Mouse (Mus musculus) left cerebral cortex, postnatal 10 days (tissue): ENCODE results near the gene Wdr25. TPM values are rescaled to one million over a fixed set of nuclear protein-coding genes. Genes with fewer than 3 reads are reported as not detected.

Experiments
- DNase-seq, 2 experiments: peaks; one replicate each; pipeline ENCODE4 v3.0.0; 2021 to 2022; ENCODE audit warnings: low spot score in 2 of 2, mixed read lengths in 1 of 2; ENCODE audit errors: extremely low spot score in 1 of 2
- intact Hi-C: fragments of 180-260 bp; cut with DNase I; formaldehyde crosslinking; loops from one replicate; pipeline ENCODE4 v1.15.1; 2025
- total RNA-seq, 2 experiments: library from RNA; stranded (reverse); gene quantifications; 2 replicates each; pipeline ENCODE4 v1.2.3; 2021

The Wdr25 gene
- total RNA-seq, 2 experiments from 2014 or later = 5.8 to 6.1 TPM

DNA sequence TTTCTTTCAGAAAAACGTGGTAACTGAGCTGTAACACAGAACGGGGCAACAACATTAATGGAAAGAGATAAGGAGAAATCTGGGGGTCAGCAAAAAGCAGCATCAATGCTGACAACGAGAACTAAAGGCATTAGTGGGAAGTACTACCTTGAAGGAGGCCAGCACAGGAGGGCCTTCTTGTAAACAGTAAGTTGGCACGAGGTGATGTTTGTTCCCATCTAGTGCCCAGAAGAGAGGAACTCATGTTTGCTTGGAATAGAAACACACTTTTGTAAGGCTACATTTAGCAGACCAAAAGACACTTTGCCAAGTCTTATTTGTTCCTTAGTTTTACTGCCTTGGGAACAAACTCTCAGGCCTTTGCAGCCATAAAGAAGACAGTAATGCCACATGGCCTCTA lies 4.8 kb upstream of the Wdr25 start:
- no peak for DNase-seq
- intact Hi-C loops = no loop called here

DNA sequence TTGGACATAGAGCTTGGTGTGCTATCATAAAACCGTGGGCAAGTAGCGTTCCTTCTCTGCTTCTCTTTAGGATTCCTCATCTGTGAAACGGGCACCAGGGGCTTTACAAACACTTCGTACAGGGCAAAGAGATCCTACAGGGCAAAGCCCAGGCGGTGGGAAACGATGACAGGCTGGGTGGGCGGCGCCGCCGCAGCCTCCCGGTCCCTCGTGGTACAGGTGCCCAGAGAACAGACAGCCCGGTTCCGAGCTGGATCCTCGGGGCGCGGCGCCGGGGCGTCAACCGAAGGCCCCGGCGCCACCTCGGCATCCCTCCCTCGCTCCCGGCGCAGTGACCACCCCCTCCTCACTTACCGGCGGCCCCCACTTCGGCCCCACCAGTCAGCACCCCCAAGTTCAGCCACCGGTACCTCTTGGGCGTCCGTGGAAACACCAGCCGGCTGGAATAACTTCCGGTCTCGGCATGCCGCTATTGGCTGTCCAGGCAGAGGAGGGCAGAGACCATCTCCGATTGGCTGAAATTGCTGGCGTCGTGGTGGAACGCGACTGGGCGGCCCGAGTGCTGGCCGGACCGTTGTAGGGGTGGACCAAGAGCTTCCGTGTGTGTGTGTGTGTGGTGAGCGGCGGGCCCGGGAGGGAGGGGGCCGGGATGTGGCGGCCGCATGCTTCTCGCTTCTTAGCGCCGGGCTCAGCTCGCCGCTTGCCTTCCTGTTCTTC lies 442 bp downstream of the Wdr25 start, which contains the start of gene Wars:
Wars (minus strand) TSS at position 460 of the 717 bp plus-strand sequence.
- intact Hi-C loops = no loop called here
- DNase-seq = peak; percentile 96 to 97

DNA sequence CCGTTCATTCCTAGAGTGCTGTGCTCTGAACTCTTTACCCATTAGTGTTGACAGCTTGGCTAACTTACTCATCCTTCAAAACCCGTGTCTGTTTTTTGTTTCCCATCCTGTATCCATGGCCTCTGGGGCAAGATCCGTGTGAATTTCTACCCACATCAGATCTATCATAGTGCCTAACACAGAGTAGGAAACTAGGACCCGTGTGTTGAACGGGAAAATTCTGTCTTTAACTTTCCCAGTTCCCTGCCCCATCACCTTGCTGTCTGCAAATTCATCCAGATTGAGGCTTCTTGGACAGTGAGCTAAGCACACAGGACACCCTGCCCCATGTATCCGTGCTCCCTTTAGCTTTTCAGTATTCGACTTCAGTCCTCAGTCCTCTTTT lies 993 bp downstream of the Wdr25 start:
- intact Hi-C loops = no loop called here

DNA sequence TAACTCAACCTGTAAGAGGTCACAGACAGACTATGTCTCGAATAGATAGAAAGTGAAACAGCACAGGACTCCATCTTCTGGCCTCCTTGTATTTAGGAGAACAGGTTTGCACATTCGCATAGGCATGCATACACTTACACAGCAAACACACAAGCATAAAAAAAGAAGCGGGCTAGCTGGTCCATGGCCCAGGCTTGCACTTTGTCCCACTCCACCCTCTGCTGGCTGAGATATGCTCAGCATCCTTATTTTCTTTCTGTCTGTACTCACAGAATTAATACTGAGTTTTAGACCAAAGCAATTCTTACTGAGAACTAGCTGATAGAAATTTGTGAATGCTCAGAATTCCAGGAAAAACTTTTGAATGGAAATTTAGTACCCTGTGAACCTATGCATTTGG lies 2.6 kb downstream of the Wdr25 start:
- no peak for DNase-seq
- intact Hi-C loops = no loop called here

More for the DNA sequence above, 993 bp downstream of the Wdr25 start:
- no peak for DNase-seq

DNA sequence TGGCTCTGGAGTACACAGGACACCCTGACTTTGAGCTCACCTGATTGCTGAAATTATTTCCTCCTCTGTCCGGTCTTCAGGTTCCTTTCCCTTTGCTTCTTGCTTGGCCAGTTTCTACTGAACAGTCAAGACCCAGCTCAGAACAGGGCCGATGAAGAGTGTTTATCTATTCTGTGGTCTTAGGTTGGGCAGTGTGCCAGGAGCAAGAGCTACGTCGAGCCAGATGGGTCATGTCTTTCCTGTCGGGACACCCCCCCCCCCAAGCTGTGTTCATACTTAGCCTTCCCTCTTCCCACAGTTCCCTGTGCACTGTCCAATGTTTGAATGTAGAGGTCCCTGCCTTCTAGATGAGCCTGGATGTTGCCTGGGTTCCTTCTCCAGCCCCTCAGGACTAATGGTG lies 7.9 kb downstream of the Wdr25 start:
- intact Hi-C loops = loop anchor here (5.0 kb wide), 2 partner anchors 1471 to 1496 kb away; no protein-coding TSS in a partner anchor

DNA sequence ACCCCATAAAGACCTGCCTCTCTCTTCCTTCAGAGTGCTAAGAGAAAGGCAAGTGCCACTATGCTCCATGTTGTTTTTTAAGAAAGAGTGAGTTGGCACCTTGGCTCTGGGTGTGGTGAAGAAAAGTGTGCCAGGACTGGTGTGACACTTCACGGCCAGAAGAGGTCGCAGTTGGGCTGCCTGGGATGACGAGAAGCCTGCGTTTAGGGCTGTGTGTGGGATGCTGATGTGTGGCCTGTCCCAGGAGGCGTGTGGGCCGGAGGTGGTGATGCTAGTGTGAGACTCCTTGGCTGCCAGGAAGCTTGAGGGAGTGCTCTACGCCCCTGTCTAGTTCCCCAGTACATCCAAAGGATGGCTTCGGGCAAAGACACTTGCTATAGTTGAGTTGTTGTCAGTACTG lies 9.5 kb downstream of the Wdr25 start:
- intact Hi-C loops = loop anchor here (5.0 kb wide), 2 partner anchors 1469 to 1494 kb away; no protein-coding TSS in a partner anchor
- peak; percentile 37 to 72 for DNase-seq

More for the DNA sequence above, 7.9 kb downstream of the Wdr25 start:
- DNase-seq = no peak

DNA sequence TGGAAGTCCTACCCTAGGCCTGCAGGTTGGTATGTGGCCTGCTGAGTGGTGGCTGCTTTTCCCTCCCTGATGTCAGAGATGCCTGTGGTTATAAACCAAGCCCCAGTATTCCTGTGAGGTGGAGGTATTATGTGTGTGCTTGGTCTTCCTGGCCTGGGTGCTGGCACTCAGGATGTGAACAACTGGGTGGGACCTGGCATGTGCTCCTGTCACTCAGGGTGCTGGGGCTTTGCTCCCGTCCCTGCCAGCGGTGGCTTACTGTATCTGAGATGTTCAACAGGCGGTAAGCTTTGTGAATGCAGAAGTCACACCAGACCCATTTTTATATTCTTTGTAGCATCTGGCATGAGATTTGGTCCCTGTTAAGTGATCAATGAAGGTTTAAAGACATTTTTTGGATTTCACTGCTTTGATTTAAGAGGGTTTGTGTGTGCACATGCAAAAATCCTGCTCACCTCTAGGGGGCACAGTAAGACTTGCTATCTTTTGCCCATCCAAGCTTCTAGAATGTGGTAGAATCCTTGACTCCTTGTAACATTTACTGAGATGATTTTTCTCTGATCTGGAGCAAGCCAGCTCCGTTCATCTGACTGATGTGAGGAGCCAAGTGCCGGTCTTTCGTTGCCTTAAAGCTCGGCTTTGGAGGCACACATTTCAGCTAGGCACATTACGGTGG lies 10.3 kb downstream of the Wdr25 start:
- DNase-seq = peak; percentile 72 to 80
- intact Hi-C loops = loop anchor here (5.0 kb wide), 2 partner anchors 1469 to 1494 kb away; no protein-coding TSS in a partner anchor

DNA sequence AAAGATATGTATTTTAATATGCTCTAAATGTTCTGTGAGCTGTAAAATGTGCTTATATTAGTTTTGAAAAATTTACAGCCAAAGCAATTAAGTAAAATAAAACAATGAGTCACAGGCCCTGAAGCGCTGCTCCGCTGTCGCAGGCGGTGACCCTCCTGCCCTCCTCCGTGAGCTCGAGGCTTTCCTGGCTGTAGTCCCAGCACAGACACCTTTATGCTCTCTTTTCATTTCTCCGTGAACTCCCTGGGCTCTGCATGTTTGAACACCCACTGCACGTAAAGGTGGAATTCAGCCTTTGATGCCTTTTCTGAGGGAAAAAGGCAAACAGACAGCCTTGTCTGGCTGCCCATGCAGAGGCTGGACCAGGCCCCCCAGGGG lies 10.8 kb downstream of the Wdr25 start:
- no peak for DNase-seq
- intact Hi-C loops = loop anchor here (5.0 kb wide), 2 partner anchors 1468 to 1493 kb away; no protein-coding TSS in a partner anchor

DNA sequence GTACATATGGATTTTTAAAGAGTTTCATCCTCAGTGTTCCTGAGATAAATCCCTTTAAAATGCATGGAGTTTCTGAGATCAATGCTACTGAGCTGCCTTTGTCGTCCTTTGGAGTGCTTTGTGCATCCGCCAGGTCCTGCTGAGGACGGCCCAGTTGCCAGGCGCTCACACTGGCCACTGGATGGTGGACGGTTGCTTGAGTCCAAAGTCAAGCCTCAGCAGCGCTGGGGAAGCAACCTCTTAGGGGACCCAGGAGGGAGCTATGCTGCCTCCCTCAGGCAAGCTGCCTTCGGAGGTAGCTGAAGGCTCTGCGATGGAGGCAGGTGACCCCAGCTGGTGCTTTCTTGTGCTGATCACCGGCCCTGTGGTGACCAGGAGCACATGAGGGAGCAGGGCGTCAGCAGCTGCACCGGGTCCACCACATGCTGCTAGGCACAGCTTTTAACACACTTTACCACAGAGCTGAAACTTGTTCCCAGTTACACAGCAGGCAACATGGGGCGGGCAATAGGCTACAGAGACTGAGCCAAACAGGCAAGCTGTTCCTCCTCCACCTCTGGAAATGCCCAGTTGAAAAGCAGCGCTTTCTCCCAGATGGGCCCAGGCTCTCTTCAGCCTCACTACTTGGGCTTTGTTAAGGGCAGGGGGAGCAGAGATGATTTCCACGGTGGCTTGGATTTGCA lies 12.3 kb downstream of the Wdr25 start:
- DNase-seq = no peak
- intact Hi-C loops = no loop called here

DNA sequence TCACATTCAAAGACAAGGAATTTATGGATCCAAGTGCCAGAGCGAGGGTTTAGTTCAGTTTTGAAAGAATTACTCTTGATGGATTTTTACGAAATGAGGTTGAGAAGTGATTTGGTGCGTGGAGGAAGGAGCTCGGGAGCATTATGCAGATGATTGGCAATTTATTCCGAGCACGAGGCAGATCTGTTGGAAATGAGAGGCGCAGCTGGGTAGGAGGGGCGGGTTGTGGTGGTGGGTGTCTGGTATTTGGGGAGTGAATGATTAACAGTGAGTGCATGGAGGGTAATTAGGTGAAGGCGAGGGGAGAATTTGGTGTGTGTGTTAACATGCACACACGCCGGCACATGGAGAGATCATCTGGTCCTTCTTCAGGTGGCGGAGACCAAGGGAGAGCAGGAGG lies 13.0 kb downstream of the Wdr25 start:
- intact Hi-C loops = no loop called here
- no peak for DNase-seq

DNA sequence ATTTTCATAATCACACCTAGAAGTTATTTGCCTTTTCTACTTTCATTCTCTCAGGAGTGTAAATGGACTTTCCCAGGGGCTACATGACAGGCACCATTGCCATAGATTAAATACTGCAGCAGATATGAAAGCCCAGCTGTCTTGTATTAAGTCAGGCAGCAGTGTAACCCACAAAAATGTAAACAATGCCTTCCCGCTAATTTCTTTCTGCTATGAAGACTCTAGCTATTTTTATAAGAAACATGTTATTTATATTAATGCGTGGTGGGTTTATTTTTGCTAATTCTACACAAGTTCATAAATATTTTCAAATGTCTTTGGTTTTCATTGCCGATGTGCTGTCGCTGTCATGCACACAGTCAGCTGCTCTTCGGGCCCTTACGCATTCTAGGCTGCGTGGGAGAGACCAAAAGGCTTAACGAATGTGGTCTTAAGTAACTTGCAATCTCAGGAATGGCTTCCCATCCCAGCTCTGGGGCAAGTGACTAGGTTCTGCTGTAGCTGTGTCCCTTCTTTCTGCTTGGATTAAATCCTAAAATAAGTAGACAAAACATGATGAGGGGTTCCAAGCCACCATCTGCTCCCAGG lies 16.5 kb downstream of the Wdr25 start:
- no peak for DNase-seq
- intact Hi-C loops = no loop called here

DNA sequence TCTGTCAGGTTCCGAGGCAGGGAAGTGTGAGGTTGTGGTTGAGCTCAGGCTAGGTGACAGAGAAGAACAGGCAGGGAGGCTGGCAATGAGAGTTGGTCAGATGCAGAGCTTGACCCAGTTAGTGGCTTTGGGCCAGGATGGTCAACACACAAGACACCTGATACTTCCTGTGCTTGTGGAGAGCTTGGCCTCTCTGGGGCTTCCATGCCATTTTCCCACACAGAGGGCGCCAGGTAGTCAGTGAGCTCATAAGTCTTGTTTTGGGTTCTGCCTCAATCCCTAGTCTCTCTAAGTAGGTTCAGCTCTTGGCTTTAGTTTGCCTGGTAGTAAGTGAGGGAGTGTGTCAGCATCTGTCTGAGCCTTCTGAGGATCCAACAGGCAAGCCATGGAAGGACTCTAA lies 19.0 kb downstream of the Wdr25 start:
- DNase-seq = no peak
- intact Hi-C loops = no loop called here

DNA sequence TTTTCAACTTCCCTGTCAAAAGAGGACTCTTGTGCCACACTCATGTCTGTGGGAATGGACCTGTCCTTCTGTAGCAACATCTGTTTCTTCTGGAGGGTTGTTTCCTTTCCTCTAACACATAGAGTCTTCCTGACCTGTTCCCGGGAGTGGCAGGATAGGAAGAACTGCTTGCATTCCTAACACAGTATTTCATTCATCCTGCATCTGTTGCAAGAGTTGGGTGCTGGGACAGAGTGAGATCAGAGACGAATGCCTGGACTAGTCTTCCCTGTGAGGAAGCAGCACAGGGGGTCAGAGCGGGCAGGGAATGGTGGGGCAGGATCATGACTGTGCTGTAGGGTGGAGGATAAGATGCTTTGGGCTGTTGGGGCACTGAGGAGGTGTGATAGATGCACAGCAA lies 20.8 kb downstream of the Wdr25 start:
- no peak for DNase-seq
- intact Hi-C loops = no loop called here

DNA sequence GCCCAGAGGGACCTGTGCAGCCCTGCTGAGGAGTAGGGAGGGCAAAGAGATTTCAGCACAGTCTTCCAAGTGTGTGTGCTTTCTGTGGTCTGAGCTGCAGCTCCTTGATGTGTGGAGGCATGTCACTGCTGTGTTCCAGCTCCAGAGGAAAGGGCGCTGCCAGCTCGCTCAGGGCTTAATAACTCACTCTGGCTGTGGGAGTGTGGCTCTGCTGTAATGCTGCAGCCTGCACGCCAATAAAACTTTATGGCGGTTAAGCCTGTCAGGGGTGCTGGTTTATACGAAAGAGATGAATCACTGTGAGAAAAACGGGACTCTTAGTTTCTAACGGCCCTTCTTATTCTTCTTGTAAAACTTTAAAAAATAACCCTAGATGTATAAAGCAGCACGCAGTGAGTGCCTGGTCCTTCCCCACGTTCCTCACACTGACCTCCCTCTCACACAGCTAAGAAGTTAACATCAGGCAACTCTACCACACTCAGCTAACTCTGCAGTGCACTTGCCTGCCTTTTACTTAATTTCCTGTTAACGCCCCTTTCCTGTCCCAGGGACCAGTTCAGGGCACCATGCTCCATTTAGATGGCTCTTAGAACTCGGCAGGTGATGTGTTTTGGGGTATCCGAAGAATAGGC lies 21.4 kb downstream of the Wdr25 start:
- intact Hi-C loops = no loop called here
- no peak for DNase-seq

DNA sequence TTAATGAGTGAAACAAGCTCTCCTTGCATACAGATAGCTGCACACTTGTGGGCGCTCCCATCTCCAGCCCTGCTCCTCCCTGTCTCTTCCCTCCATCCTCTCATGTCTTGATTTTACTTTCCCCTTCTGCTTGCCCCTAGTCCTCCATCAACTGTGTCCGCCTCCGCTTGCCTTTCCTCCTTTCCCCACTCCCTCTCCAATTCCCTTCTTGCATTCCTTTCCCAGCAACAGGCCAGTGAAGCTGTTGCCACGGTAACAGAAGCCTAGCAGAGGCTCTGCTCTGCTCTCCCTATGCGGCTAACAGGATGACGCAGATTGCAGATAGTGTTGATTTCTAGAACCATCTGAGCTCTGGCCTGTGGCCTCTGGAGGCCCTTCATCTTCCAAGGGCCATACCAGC lies 22.5 kb downstream of the Wdr25 start:
- DNase-seq = peak; percentile 70 to 71
- intact Hi-C loops = no loop called here

DNA sequence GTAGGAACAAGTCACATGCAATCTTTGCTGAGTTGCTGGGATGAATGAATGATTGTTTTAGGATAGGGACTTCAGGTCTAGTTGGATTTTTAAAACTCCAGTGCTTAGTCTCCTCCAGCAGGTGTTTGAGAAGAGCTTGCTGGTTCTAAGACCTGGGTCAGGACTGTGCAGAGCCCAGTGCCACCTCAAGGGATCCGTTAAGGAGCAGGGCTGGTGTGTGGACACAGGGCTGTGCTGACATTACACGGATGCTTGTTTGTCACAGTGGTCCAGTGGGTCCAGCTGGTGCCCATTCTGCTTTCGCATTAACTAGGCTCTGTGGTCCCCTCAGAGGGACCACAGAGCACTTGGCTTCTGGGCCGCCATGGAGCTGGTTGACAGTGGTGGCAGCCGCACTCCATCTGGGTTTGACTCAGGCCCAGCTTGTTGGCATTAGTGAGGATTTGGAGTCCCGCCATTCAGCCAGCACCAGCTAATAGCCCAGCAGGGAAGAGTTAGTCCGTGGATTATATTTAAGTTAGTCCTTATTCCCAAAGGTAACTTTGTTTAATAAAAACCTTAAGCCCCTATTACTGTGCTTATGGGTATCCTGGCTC lies 23.1 kb downstream of the Wdr25 start:
- intact Hi-C loops = no loop called here
- no peak for DNase-seq

DNA sequence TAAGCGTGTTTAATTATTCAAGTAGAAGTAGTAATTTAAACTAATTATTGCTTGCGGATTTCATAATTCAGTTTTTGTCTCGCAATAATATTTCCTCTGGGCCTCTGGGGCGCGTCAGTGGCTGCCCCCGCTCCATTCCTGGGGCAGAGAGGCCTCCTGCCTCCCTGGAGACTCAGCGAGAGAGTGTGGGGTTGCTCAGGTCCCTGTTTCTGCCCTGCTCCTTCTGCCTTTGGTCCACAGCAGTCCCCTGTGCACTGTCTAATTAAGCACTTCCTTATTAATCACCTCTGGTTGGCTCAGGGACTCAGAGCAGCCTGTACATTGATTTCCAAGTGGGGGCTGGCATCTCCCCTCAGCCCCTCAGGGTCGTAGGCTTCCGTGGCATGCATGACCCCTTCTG lies 24.1 kb downstream of the Wdr25 start:
- intact Hi-C loops = no loop called here
- DNase-seq = no peak

DNA sequence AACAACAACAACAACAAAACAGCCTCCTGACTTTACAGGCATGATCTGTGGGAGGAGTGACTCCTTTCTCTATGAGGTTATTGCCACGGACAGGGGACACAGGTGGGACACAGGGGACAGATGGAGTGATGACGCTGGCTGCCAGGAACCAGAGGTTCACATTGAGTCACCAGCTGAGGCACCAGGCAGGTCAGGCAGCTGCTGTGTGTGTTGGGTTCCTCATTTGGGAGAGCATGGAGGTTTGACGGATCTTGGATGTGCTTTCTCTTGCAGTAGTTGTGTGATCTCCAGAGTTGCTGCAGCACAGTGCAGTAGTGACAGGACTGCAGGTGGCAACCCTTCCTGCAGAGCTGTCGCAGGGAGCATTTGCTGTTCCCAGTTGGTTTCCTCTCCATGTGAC lies 25.3 kb downstream of the Wdr25 start:
- intact Hi-C loops = no loop called here
- DNase-seq = no peak
